In the genomic region with DNA sequence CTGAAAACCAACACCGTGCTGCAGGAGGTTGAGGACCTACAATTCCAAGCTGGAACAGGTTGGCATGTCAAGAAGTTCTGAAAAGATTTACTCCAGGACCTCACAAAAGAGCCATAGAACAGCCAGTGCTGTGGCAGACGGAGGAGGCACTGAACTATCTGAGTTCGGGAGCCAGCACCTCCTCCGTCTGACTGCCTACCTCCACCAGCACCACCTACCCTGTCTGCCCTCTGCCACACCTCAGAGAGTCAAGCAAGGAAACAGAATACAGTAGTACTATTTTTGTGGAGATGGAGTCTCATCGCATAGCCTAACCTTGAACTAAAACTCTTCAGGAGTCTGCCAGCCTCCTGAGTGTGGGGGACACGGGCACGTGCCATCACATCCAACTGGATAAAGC, we compare ENCODE assay signal across 18 mouse cellular contexts. TPM values are rescaled to one million over a fixed set of nuclear protein-coding genes. Genes with fewer than 3 reads are reported as not detected.
A peak's percentile ranks its signal among the peaks of the same experiment; 100 is the strongest.
DNase-seq lines count a peak whose midpoint lies in the region; ATAC-seq and TF ChIP-seq lines count a peak whose summit lies in the region.
"Had no signal": no experiment of that assay in that cellular context is flagged by ENCODE, and none has a peak within 500 bp of the region (broad histone marks: within the 10 kb centered on the region; RNA-seq: fewer than 3 reads in every experiment).

No protein-coding gene starts in this region.

- TF ChIP-seq CTCF in stomach, postnatal 0 days (IDR thresholded peaks at IDR 0.05; ENCODE audit: low read depth): no peak

- peak overlapping the region; percentile 27; the same call in 1 of the 2 replicates for H3K27ac ChIP-seq in lung, embryonic 15.5 days
- H3K27ac ChIP-seq in intestine, embryonic 14.5 days (ENCODE audit: low read depth): no peak overlapping the region
- no peak overlapping the region for H3K27ac ChIP-seq in intestine, embryonic 15.5 days
- H3K27ac ChIP-seq in stomach, postnatal 0 days (replicated peaks): peak overlapping the region; percentile 41
- H3K27ac ChIP-seq in midbrain, embryonic 11.5 days (ENCODE audit: low read depth, low read length): no peak overlapping the region
- H3K27ac ChIP-seq: embryonic facial prominence, embryonic 13.5 days; forebrain, embryonic 12.5 days; heart, embryonic 10.5 days; hindbrain, embryonic 14.5 days had no signal

- H3K27me3 ChIP-seq in lung, embryonic 15.5 days: no peaks in the 10 kb centered on the region
- no peaks in the 10 kb centered on the region for H3K27me3 ChIP-seq in intestine, embryonic 14.5 days (replicated peaks; ENCODE audit: control insufficient read depth, insufficient read depth, low read length)
- H3K27me3 ChIP-seq in intestine, embryonic 15.5 days (replicated peaks): no peaks in the 10 kb centered on the region
- H3K27me3 ChIP-seq in stomach, postnatal 0 days (ENCODE audit: control insufficient read depth, insufficient read depth, low read length): no peaks in the 10 kb centered on the region
- no peaks in the 10 kb centered on the region for H3K27me3 ChIP-seq in midbrain, embryonic 11.5 days (ENCODE audit: control insufficient read depth, insufficient read depth, low read length)
- H3K27me3 ChIP-seq: embryonic facial prominence, embryonic 13.5 days had no signal

- H3K4me2 ChIP-seq in lung, embryonic 15.5 days: no peak overlapping the region
- H3K4me2 ChIP-seq in intestine, embryonic 14.5 days (ENCODE audit: low read length): no peak overlapping the region
- no peak overlapping the region for H3K4me2 ChIP-seq in intestine, embryonic 15.5 days (replicated peaks)
- no peak overlapping the region for H3K4me2 ChIP-seq in stomach, postnatal 0 days (replicated peaks; ENCODE audit: low read depth)
- H3K4me2 ChIP-seq in midbrain, embryonic 11.5 days: no peak overlapping the region
- H3K4me2 ChIP-seq: embryonic facial prominence, embryonic 13.5 days; forebrain, embryonic 12.5 days; hindbrain, embryonic 14.5 days had no signal

- WGBS in lung, embryonic 15.5 days: 61% methylated on average over 7 of the region's 7 CpGs
- 80% methylated on average over 7 of the region's 7 CpGs for WGBS in intestine, embryonic 14.5 days
- 79% methylated on average over 7 of the region's 7 CpGs for WGBS in intestine, embryonic 15.5 days
- WGBS in stomach, postnatal 0 days: 58% methylated on average over 7 of the region's 7 CpGs
- WGBS in midbrain, embryonic 11.5 days: 92% methylated on average over 7 of the region's 7 CpGs

- no peak for DNase-seq in lung, postnatal 36 days
- peak; percentile 43 for DNase-seq in intestine, embryonic 14.5 days (ENCODE audit: low spot score)
- DNase-seq in stomach, postnatal 0 days (ENCODE audit: low spot score): peak; percentile 35
- no peak for DNase-seq in midbrain, embryonic 11.5 days (ENCODE audit: low spot score, missing footprints)
- DNase-seq: adrenal gland, adult 2 months; adrenal gland, postnatal 25 days; cerebellum, adult 18-20 months; cerebellum, adult 9-11 months; cerebellum, postnatal 36 days; heart, adult 18-20 months; heart, postnatal 10 days had no signal

- no peak for TF ChIP-seq EP300 in stomach, postnatal 0 days (optimal IDR thresholded peaks at IDR 0.05)

- peaks cover 7% of the 10 kb centered on the region; the same call in 1 of the 2 replicates for H3K4me1 ChIP-seq in lung, embryonic 15.5 days
- H3K4me1 ChIP-seq in intestine, embryonic 14.5 days (replicated peaks; ENCODE audit: control insufficient read depth, insufficient read depth, low read length): peaks cover 6% of the 10 kb centered on the region
- H3K4me1 ChIP-seq in intestine, embryonic 15.5 days (replicated peaks): 0 out of 2 replicates have a peak, but pooled peaks cover 9% of the 10 kb centered on the region
- H3K4me1 ChIP-seq in stomach, postnatal 0 days (replicated peaks; ENCODE audit: control insufficient read depth, insufficient read depth): no peaks in the 10 kb centered on the region
- peaks cover 11% of the 10 kb centered on the region; the same call in 1 of the 2 replicates for H3K4me1 ChIP-seq in midbrain, embryonic 11.5 days (ENCODE audit: control insufficient read depth, insufficient read depth, low read length)

- ATAC-seq in lung, embryonic 15.5 days (ENCODE audit: borderline replicate concordance, extremely low read depth, low FRiP score, low TSS enrichment): no peak
- no peak for ATAC-seq in intestine, embryonic 14.5 days (replicated peaks; ENCODE audit: low FRiP score, low TSS enrichment, low read depth)
- peak; percentile 50; the same call in 1 of the 2 replicates for ATAC-seq in intestine, embryonic 15.5 days
- ATAC-seq in stomach, postnatal 0 days (ENCODE audit: low FRiP score, low TSS enrichment): peak; percentile 31; the same call in 1 of the 2 replicates
- no peak for ATAC-seq in midbrain, embryonic 11.5 days (ENCODE audit: low FRiP score)
- ATAC-seq: forebrain, embryonic 16.5 days had no signal

- no peak overlapping the region for H3K4me3 ChIP-seq in lung, embryonic 15.5 days
- no peak overlapping the region for H3K4me3 ChIP-seq in intestine, embryonic 14.5 days (ENCODE audit: low read depth, low read length)
- no peak overlapping the region for H3K4me3 ChIP-seq in intestine, embryonic 15.5 days (replicated peaks)
- H3K4me3 ChIP-seq in stomach, postnatal 0 days (ENCODE audit: low read depth, low read length): no peak overlapping the region
- no peak overlapping the region for H3K4me3 ChIP-seq in midbrain, embryonic 11.5 days (ENCODE audit: low read depth, low read length)
- H3K4me3 ChIP-seq: embryonic facial prominence, embryonic 13.5 days; forebrain, embryonic 12.5 days; heart, embryonic 10.5 days had no signal

- H3K9me3 ChIP-seq in lung, embryonic 15.5 days: no peaks in the 10 kb centered on the region
- no peaks in the 10 kb centered on the region for H3K9me3 ChIP-seq in intestine, embryonic 14.5 days (ENCODE audit: control insufficient read depth, low read length)
- no peaks in the 10 kb centered on the region for H3K9me3 ChIP-seq in intestine, embryonic 15.5 days
- no peaks in the 10 kb centered on the region for H3K9me3 ChIP-seq in stomach, postnatal 0 days (ENCODE audit: control insufficient read depth, low read length)
- no peaks in the 10 kb centered on the region for H3K9me3 ChIP-seq in midbrain, embryonic 11.5 days (ENCODE audit: control insufficient read depth, low read length)
- H3K9me3 ChIP-seq: embryonic facial prominence, embryonic 13.5 days; forebrain, embryonic 12.5 days; heart, embryonic 10.5 days had no signal

- H3K9ac ChIP-seq in lung, embryonic 15.5 days: no peak overlapping the region
- no peak overlapping the region for H3K9ac ChIP-seq in intestine, embryonic 14.5 days (ENCODE audit: low read length)
- no peak overlapping the region for H3K9ac ChIP-seq in intestine, embryonic 15.5 days
- H3K9ac ChIP-seq in stomach, postnatal 0 days (ENCODE audit: low read length): no peak overlapping the region
- no peak overlapping the region for H3K9ac ChIP-seq in midbrain, embryonic 11.5 days (ENCODE audit: low read length)
- H3K9ac ChIP-seq: embryonic facial prominence, embryonic 13.5 days; forebrain, embryonic 12.5 days; hindbrain, embryonic 14.5 days had no signal

- no peaks in the 10 kb centered on the region for H3K36me3 ChIP-seq in lung, embryonic 15.5 days
- no peaks in the 10 kb centered on the region for H3K36me3 ChIP-seq in intestine, embryonic 14.5 days (ENCODE audit: control insufficient read depth, insufficient read depth, low read length)
- no peaks in the 10 kb centered on the region for H3K36me3 ChIP-seq in intestine, embryonic 15.5 days
- no peaks in the 10 kb centered on the region for H3K36me3 ChIP-seq in stomach, postnatal 0 days (ENCODE audit: control insufficient read depth, insufficient read depth, low read length)
- no peaks in the 10 kb centered on the region for H3K36me3 ChIP-seq in midbrain, embryonic 11.5 days (ENCODE audit: control insufficient read depth, insufficient read depth, low read length)
- H3K36me3 ChIP-seq: embryonic facial prominence, embryonic 13.5 days; forebrain, embryonic 12.5 days; heart, embryonic 10.5 days had no signal

RNA-seq across cellular contexts. Expression of a gene that starts 23.1 kb away (rescaled TPM):
- 156 and 164 TPM in 2 replicates for polyA plus RNA-seq in lung, embryonic 15.5 days (2015; fragmentation: Nextera tagmentation; extraction: Ambion mirVana)
- 127 and 129 TPM in 2 replicates for polyA plus RNA-seq in intestine, embryonic 14.5 days (2014; fragmentation: Nextera tagmentation; extraction: Ambion mirVana)
- polyA plus RNA-seq in intestine, embryonic 15.5 days (2015; fragmentation: Nextera tagmentation; extraction: Ambion mirVana): 157 and 159 TPM in 2 replicates
- 172 and 177 TPM in 2 replicates for polyA plus RNA-seq in stomach, postnatal 0 days (2015; fragmentation: Nextera tagmentation; extraction: Ambion mirVana)
- 45.3 and 52.8 TPM in 2 replicates for polyA plus RNA-seq in midbrain, embryonic 11.5 days (2014; fragmentation: Nextera tagmentation; extraction: Ambion mirVana)

Comparison
In these comparisons a context has a peak if more than half of its experiments do, and no peak if none do; other contexts are left out.
1. ATAC-seq: peak in intestine, embryonic 15.5 days (single experiment) and stomach, postnatal 0 days (single experiment); none in lung, embryonic 15.5 days (single experiment), intestine, embryonic 14.5 days (single experiment) and midbrain, embryonic 11.5 days (single experiment).
2. H3K27ac ChIP-seq: peak in lung, embryonic 15.5 days (single experiment) and stomach, postnatal 0 days (single experiment); none in intestine, embryonic 14.5 days (single experiment), intestine, embryonic 15.5 days (single experiment) and midbrain, embryonic 11.5 days (single experiment).
3. DNase-seq: peak in intestine, embryonic 14.5 days (single experiment) and stomach, postnatal 0 days (single experiment); none in lung, postnatal 36 days (single experiment) and midbrain, embryonic 11.5 days (single experiment).